Mouse (Mus musculus) MEL (cell line): ENCODE measurements around the gene Hoxa3. TPM values are rescaled to one million over a fixed set of nuclear protein-coding genes. Genes with fewer than 3 reads are reported as not detected.

Source experiments
- DNase-seq: peaks from one replicate; pipeline ENCODE4 v3.0.0; 2011; ENCODE audit warnings: low read depth, low spot score
- H3K27ac ChIP-seq: 2 replicates; pipeline ENCODE4 v1.5.1; 2012; ENCODE audit warnings: low read depth, mild to moderate bottlenecking, control low read depth, low read length, moderate library complexity; ENCODE audit not compliant: control insufficient read depth
- H3K27me3 ChIP-seq, 2 experiments: fragments of 150-350 bp in 1 of 2; sonication (generic) in 1 of 2; 2 replicates each; pipeline ENCODE4 v1.6.1; 2012; ENCODE audit warnings: low read length in 2 of 2, mild to moderate bottlenecking in 2 of 2, improper control_type of control experiment in 1 of 2, moderate library complexity in 1 of 2; ENCODE audit not compliant: insufficient read depth in 2 of 2, control insufficient read depth in 1 of 2
- H3K36me3 ChIP-seq, 2 experiments: 2 replicates each; pipeline ENCODE4 v1.6.1; 2012 to 2014; ENCODE audit warnings: low read length in 2 of 2, improper control_type of control experiment in 1 of 2, inconsistent platforms in 1 of 2, mild to moderate bottlenecking in 1 of 2; ENCODE audit not compliant: insufficient read depth in 2 of 2, control insufficient read depth in 1 of 2
- H3K4me1 ChIP-seq, 2 experiments: fragments of 150-350 bp in 1 of 2; sonication (generic) in 1 of 2; 2 replicates each; pipeline ENCODE4 v1.6.1; 2012; ENCODE audit warnings: low read length in 2 of 2, improper control_type of control experiment in 1 of 2, mild to moderate bottlenecking in 1 of 2; ENCODE audit not compliant: insufficient read depth in 2 of 2, control insufficient read depth in 1 of 2
- H3K4me3 ChIP-seq, 2 experiments: fragments of 150-350 bp in 1 of 2; sonication (generic) in 1 of 2; 2 replicates each; pipeline ENCODE4 v1.5.1; 2012; ENCODE audit warnings: low read depth in 2 of 2, low read length in 2 of 2, mild to moderate bottlenecking in 2 of 2, moderate library complexity in 2 of 2, control low read depth in 1 of 2, improper control_type of control experiment in 1 of 2; ENCODE audit not compliant: control insufficient read depth in 1 of 2, insufficient read depth in 1 of 2
- H3K79me2 ChIP-seq: 2 replicates; pipeline ENCODE4 v1.6.1; 2012; ENCODE audit warnings: mild to moderate bottlenecking, low read length, moderate library complexity; ENCODE audit not compliant: control insufficient read depth, poor library complexity, insufficient read depth
- H3K9ac ChIP-seq: 2 replicates; pipeline ENCODE4 v1.6.1; 2012; ENCODE audit warnings: low read depth, mild to moderate bottlenecking, control low read depth, low read length, moderate library complexity; ENCODE audit not compliant: control insufficient read depth, poor library complexity, severe bottlenecking
- H3K9me3 ChIP-seq: fragments of 150-350 bp; sonication (generic); replicated peaks from 2 replicates; pipeline ENCODE4 v1.6.1; 2012; ENCODE audit warnings: mild to moderate bottlenecking, low read length, improper control_type of control experiment, moderate library complexity; ENCODE audit not compliant: insufficient read depth
- CHD1 ChIP-seq: IDR thresholded peaks from 2 replicates; pipeline ENCODE4 v1.6.1; 2012; ENCODE audit warnings: low read depth, mild to moderate bottlenecking, inconsistent platforms, low read length, improper control_type of control experiment
- E2F4 ChIP-seq: IDR thresholded peaks from 2 replicates; pipeline ENCODE4 v1.6.1; 2011; ENCODE audit warnings: low read depth, low read length, improper control_type of control experiment, borderline replicate concordance
- ELF1 ChIP-seq: IDR thresholded peaks from 2 replicates; pipeline ENCODE4 v1.6.1; 2014; ENCODE audit warnings: low read depth, mild to moderate bottlenecking, inconsistent platforms, low read length, improper control_type of control experiment, moderate library complexity
- HCFC1 ChIP-seq: IDR thresholded peaks from 2 replicates; pipeline ENCODE4 v1.6.1; 2012; ENCODE audit warnings: low read depth, mild to moderate bottlenecking, inconsistent platforms, low read length, improper control_type of control experiment, moderate library complexity
- JUND ChIP-seq: IDR thresholded peaks from 2 replicates; pipeline ENCODE4 v1.6.1; 2011; ENCODE audit warnings: low read depth, mild to moderate bottlenecking, improper control_type of control experiment, low read length
- KAT2A ChIP-seq: conservative IDR thresholded peaks from 2 replicates; pipeline ENCODE4 v1.6.1; 2012; ENCODE audit warnings: low read depth, low read length, improper control_type of control experiment, inconsistent platforms
- MAX ChIP-seq: IDR thresholded peaks from 2 replicates; pipeline ENCODE4 v1.6.1; 2011; ENCODE audit warnings: low read length, improper control_type of control experiment
- MXI1 ChIP-seq: IDR thresholded peaks from 2 replicates; pipeline ENCODE4 v1.6.1; 2011; ENCODE audit warnings: mild to moderate bottlenecking, low read depth, low read length, improper control_type of control experiment
- MYB ChIP-seq: IDR thresholded peaks from 2 replicates; pipeline ENCODE4 v1.6.1; 2011; ENCODE audit warnings: mild to moderate bottlenecking, low read depth, low read length, improper control_type of control experiment
- MYC ChIP-seq: IDR thresholded peaks from 2 replicates; pipeline ENCODE4 v1.6.1; 2011; ENCODE audit warnings: low read depth, mild to moderate bottlenecking, low read length, improper control_type of control experiment, moderate library complexity
- NELFE ChIP-seq: IDR thresholded peaks from 2 replicates; pipeline ENCODE4 v1.6.1; 2011; ENCODE audit warnings: low read depth, low read length, improper control_type of control experiment
- POLR2A ChIP-seq, 2 experiments: IDR thresholded peaks; 2 replicates each; pipeline ENCODE4 v1.6.1; 2011 to 2012; ENCODE audit warnings: low read length in 2 of 2, mild to moderate bottlenecking in 2 of 2, control low read depth in 1 of 2, improper control_type of control experiment in 1 of 2, low read depth in 1 of 2, moderate library complexity in 1 of 2; ENCODE audit not compliant: control insufficient read depth in 1 of 2, insufficient read depth in 1 of 2, poor library complexity in 1 of 2
- POLR2AphosphoS2 ChIP-seq: IDR thresholded peaks from 2 replicates; pipeline ENCODE4 v1.6.1; 2011; ENCODE audit warnings: low read length, improper control_type of control experiment
- POLR2AphosphoS5 ChIP-seq: IDR thresholded peaks from 2 replicates; pipeline ENCODE4 v1.6.1; 2012; ENCODE audit warnings: low read depth, borderline replicate concordance, mild to moderate bottlenecking, inconsistent platforms, low read length, moderate library complexity, mixed read lengths
- RAD21 ChIP-seq: IDR thresholded peaks from 2 replicates; pipeline ENCODE4 v1.6.1; 2011; ENCODE audit warnings: mild to moderate bottlenecking, low read depth, low read length, improper control_type of control experiment
- RCOR1 ChIP-seq: IDR thresholded peaks from 2 replicates; pipeline ENCODE4 v1.6.1; 2012; ENCODE audit warnings: low read depth, mild to moderate bottlenecking, inconsistent platforms, low read length, improper control_type of control experiment
- SIN3A ChIP-seq: IDR thresholded peaks from 2 replicates; pipeline ENCODE4 v1.6.1; 2012; ENCODE audit warnings: low read length, improper control_type of control experiment, inconsistent platforms
- SMC3 ChIP-seq: IDR thresholded peaks from 2 replicates; pipeline ENCODE4 v1.6.1; 2011; ENCODE audit warnings: low read depth, low read length, improper control_type of control experiment
- TAL1 ChIP-seq: IDR thresholded peaks from 2 replicates; pipeline ENCODE4 v1.6.1; 2012; ENCODE audit warnings: mild to moderate bottlenecking, inconsistent platforms, low read length, moderate library complexity, mixed read lengths
- TCF12 ChIP-seq: IDR thresholded peaks from 2 replicates; pipeline ENCODE4 v1.6.1; 2014; ENCODE audit warnings: low read depth, mild to moderate bottlenecking, inconsistent platforms, low read length, improper control_type of control experiment, moderate library complexity
- UBTF ChIP-seq: IDR thresholded peaks from 2 replicates; pipeline ENCODE4 v1.6.1; 2012; ENCODE audit warnings: low read depth, mild to moderate bottlenecking, inconsistent platforms, low read length, improper control_type of control experiment, moderate library complexity, borderline replicate concordance; ENCODE audit not compliant: insufficient read depth
- USF1 ChIP-seq: IDR thresholded peaks from 2 replicates; pipeline ENCODE4 v1.6.1; 2014; ENCODE audit warnings: low read depth, mild to moderate bottlenecking, inconsistent platforms, low read length, improper control_type of control experiment, moderate library complexity
- ZKSCAN1 ChIP-seq: IDR thresholded peaks from 2 replicates; pipeline ENCODE4 v1.6.1; 2012; ENCODE audit warnings: low read depth, mild to moderate bottlenecking, inconsistent platforms, low read length, improper control_type of control experiment, moderate library complexity
- ZMIZ1 ChIP-seq: IDR thresholded peaks from 2 replicates; pipeline ENCODE4 v1.6.1; 2012; ENCODE audit warnings: low read depth, mild to moderate bottlenecking, inconsistent platforms, low read length, improper control_type of control experiment, moderate library complexity
- ZNF384 ChIP-seq: IDR thresholded peaks from 2 replicates; pipeline ENCODE4 v1.6.1; 2012; ENCODE audit warnings: low read depth, mild to moderate bottlenecking, inconsistent platforms, low read length, improper control_type of control experiment
- polyA plus RNA-seq, 2 experiments: library from polyadenylated mRNA; stranded (reverse) in 1 of 2; unstranded in 1 of 2; fragments of >175 nt in 1 of 2; fragments of >200 nt in 1 of 2; gene quantifications; 2 replicates each; pipeline versions ENCODE4 v1.2.1 to v1.2.4; 2012; ENCODE audit warnings: low replicate concordance in 2 of 2, low read depth in 1 of 2; ENCODE audit not compliant: insufficient read length in 2 of 2, insufficient read depth in 1 of 2, missing spikeins in 1 of 2
- total RNA-seq: library from RNA; depleted of rRNA; stranded (reverse); fragments of 300-350 nt; gene quantifications from 2 replicates; pipeline ENCODE4 v1.2.3, GENCODE M21; 2012

Gene Hoxa3
- total and polyA plus RNA-seq, 3 experiments = not detected

DNA sequence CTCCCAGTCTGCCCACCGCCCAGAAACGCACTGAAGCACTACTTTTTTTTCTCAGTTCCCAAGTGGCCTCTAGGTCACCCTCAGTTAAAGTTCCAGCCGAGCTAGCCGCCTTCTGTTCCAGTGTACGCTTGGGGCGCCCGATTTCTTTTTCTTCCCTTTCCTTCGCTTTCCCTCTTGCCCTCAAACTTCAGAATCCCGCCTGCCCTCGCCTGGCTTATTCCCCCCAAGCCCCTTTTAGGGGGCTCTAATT is 10.1 kb downstream of the Hoxa3 start:
- H3K9ac ChIP-seq = no peak overlapping the region
- H3K4me3 ChIP-seq = no peak overlapping the region
- no peaks in the 10 kb centered on the region for H3K9me3 ChIP-seq
- no peaks in the 10 kb centered on the region for H3K4me1 ChIP-seq
- H3K79me2 ChIP-seq = no peaks in the 10 kb centered on the region; the same call in 1 of the 2 replicates
- H3K27me3 ChIP-seq = no peaks in the 10 kb centered on the region
- DNase-seq = no peak
- no peak overlapping the region for H3K27ac ChIP-seq
- TF ChIP-seq UBTF (no peak), MXI1 (no peak), POLR2AphosphoS5 (no peak), ZMIZ1 (no peak), SMC3 (no peak), POLR2AphosphoS2 (no peak), HCFC1 (no peak), CHD1 (no peak), KAT2A (no peak), RAD21 (no peak), TAL1 (no peak), SIN3A (no peak), ZNF384 (no peak)
- TF ChIP-seq, all 39 proteins: peak for 0
- H3K36me3 ChIP-seq = no peaks in the 10 kb centered on the region

DNA sequence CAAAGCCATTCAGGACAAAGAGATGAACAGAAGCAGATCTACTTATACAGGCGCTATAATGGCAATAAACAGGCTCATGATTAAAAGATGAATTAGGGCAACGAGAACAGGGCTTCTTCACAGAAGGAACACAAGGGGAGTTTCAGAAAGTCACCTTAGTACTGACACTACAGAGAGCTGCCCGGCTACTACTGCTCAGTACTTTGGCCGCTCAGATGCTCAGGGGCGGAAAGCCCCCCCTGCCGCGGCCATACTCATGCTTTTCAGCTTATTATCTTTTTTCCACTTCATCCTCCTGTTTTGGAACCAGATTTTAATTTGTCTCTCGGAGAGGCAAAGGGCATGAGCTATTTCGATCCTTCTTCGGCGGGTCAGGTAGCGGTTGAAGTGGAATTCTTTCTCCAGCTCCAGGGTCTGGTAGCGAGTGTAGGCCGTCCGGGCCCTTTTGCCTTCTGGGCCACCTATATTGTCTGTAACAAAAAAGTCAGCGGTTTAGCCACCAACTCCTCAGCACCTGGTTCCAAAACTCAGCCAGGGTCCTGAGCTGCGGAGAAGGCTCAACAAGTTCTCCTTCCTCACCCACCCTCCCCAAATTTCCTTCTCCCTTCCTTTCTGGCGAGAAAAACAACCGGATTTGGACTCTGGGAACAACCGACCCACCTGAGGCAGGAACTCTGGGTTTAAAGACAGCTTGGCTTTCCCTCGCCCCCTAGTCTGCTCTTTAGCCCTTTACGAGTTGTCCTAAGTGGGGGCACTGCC is 10.6 kb downstream of the Hoxa3 start:
- Histone ChIP-seq H3K9me3 (no peaks in the 10 kb centered on the region), H3K36me3 (no peaks in the 10 kb centered on the region), H3K9ac (no peak overlapping the region), H3K79me2 (no peaks in the 10 kb centered on the region; the same call in 1 of the 2 replicates), H3K4me1 (no peaks in the 10 kb centered on the region), H3K27me3 (no peaks in the 10 kb centered on the region), H3K4me3 (no peak overlapping the region), H3K27ac (no peak overlapping the region)
- no peak for TF ChIP-seq JUND
- TF ChIP-seq ELF1 = no peak
- no peak for TF ChIP-seq UBTF
- TF ChIP-seq USF1 = no peak
- no peak for TF ChIP-seq MYB
- TF ChIP-seq TCF12 = no peak
- no peak for TF ChIP-seq E2F4
- no peak for TF ChIP-seq POLR2AphosphoS5
- no peak for TF ChIP-seq ZKSCAN1
- TF ChIP-seq RCOR1 = no peak
- TF ChIP-seq MYC = no peak
- no peak for TF ChIP-seq MXI1
- TF ChIP-seq POLR2AphosphoS2 = no peak
- TF ChIP-seq POLR2A (IDR thresholded peaks at IDR 0.05; ENCODE audit: control insufficient read depth in 1 of 2, insufficient read depth in 1 of 2, low read depth in 1 of 2, low read length in 2 of 2, poor library complexity in 1 of 2) = no peak
- no peak for TF ChIP-seq NELFE
- TF ChIP-seq MAX = no peak
- no peak for DNase-seq
